Mouse (Mus musculus) testis, adult 2 months (tissue): ENCODE measurements around the gene Gpr1.

Source experiments
- CTCF ChIP-seq: fragments of 200-500 bp; IDR thresholded peaks from 2 replicates; pipeline ENCODE4 v1.5.1; 2012; ENCODE audit warnings: low read depth, mild to moderate bottlenecking, inconsistent platforms, low read length, moderate library complexity; ENCODE audit not compliant: control insufficient read depth, insufficient read depth, insufficient replicate concordance
- POLR2A ChIP-seq: fragments of 200-500 bp; IDR thresholded peaks from 2 replicates; pipeline ENCODE4 v1.6.1; 2012; ENCODE audit warnings: low read depth, mild to moderate bottlenecking, inconsistent platforms, low read length, moderate library complexity; ENCODE audit not compliant: control insufficient read depth

GRCm38 (mm10) chr1:63214631-63215030, 288 bp upstream of the Gpr1 start:
- TF ChIP-seq CTCF, result no peak
- TF ChIP-seq POLR2A, result no peak
